Mouse (Mus musculus) lung, embryonic 14.5 days (tissue): Measurements from ENCODE around the gene Olfr832. TPM values are rescaled to one million over a fixed set of nuclear protein-coding genes. Genes with fewer than 3 reads are reported as not detected.
"Not testable (repeated sequence)": the region's sequence is repeated elsewhere in the genome, so short reads cannot be mapped to it uniquely, and the experiment has no call there.

Experiments
- ATAC-seq: fragments of 200-750 bp; cut with Nextera tagmentation; 2 replicates; pipeline ENCODE4 v1.8.0; 2017; ENCODE audit warnings: mild to moderate bottlenecking, moderate TSS enrichment, moderate library complexity; ENCODE audit not compliant: insufficient read depth
- DNase-seq: peaks from one replicate; pipeline ENCODE4 v3.0.0-alpha.2; 2015
- H3K27ac ChIP-seq: fragments of 300-500 bp; sonication (generic); 2 replicates; pipeline ENCODE4 v1.5.1; 2014; ENCODE audit warnings: low read depth, mild to moderate bottlenecking, moderate library complexity
- H3K27me3 ChIP-seq: fragments of 300-500 bp; sonication (generic); 2 replicates; pipeline ENCODE4 v1.6.1; 2014; ENCODE audit warnings: low read length, control low read depth; ENCODE audit not compliant: insufficient read depth
- H3K36me3 ChIP-seq: fragments of 300-500 bp; sonication (generic); 2 replicates; pipeline ENCODE4 v1.6.1; 2014; ENCODE audit warnings: control low read depth; ENCODE audit not compliant: insufficient read depth
- H3K4me1 ChIP-seq: fragments of 300-500 bp; sonication (generic); 2 replicates; pipeline ENCODE4 v1.6.1; 2014; ENCODE audit warnings: antibody characterized with exemption, control low read depth; ENCODE audit not compliant: insufficient read depth
- H3K4me2 ChIP-seq: fragments of 300-500 bp; sonication (generic); 2 replicates; pipeline ENCODE4 v1.6.1; 2014; ENCODE audit warnings: mild to moderate bottlenecking
- H3K4me3 ChIP-seq: fragments of 300-500 bp; sonication (generic); 2 replicates; pipeline ENCODE4 v1.5.1; 2014; ENCODE audit warnings: low read depth, low read length
- H3K9ac ChIP-seq: fragments of 300-500 bp; sonication (generic); 2 replicates; pipeline ENCODE4 v1.6.1; 2014
- H3K9me3 ChIP-seq: fragments of 300-500 bp; sonication (generic); 2 replicates; pipeline ENCODE4 v1.6.1; 2016; ENCODE audit warnings: low read depth, low read length, control low read depth
- CTCF ChIP-seq: IDR thresholded peaks from 2 replicates; pipeline ENCODE4 v1.5.1; 2016; ENCODE audit warnings: antibody characterized with exemption, low read depth
- WGBS: fragments of 180-500 bp; shearing (Covaris S2); extraction: QIAGEN DNeasy Blood & Tissue Kit; methylation state at CpG from one replicate; pipeline ENCODE4 v1.1.7; 2014; 5-methylcytosine and 5-hydroxymethylcytosine counted together
- polyA plus RNA-seq: library from polyadenylated mRNA; unstranded; fragments of >200 nt; fragmentation: Nextera tagmentation; extraction: Ambion mirVana; gene quantifications from 2 replicates; pipeline ENCODE4 v1.2.1, GENCODE M21; 2014

The Olfr832 gene
- not detected in 2 replicates for polyA plus RNA-seq

DNA sequence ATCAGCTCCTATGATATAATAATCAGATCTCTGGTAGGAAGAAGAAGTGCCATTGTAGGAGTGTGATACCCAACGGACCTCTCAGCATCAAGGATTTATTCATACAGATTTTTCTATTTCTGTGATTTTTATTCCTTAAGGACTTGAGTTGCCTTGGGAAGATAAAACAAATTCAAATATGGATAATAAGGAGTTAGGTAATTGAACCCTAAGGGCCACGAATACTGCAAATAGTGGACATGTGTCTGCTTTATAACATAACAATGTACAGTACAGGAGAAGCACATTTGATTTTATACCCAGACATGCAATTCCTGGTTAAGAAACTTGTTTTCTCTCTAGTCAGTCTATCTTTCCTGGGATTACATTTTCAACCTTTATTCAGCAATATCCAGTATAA lies at the start of gene Olfr832:
TSS of gene Olfr832 (plus strand) at position 301 of the 400 bp plus-strand sequence.
- not testable (repeated sequence) for H3K9me3 ChIP-seq, DNase-seq, H3K4me1 ChIP-seq, H3K27ac ChIP-seq, H3K4me2 ChIP-seq, ATAC-seq, H3K27me3 ChIP-seq, H3K4me3 ChIP-seq, H3K36me3 ChIP-seq, H3K9ac ChIP-seq
- WGBS: 73% methylated on average over 2 of the region's 2 CpGs

DNA sequence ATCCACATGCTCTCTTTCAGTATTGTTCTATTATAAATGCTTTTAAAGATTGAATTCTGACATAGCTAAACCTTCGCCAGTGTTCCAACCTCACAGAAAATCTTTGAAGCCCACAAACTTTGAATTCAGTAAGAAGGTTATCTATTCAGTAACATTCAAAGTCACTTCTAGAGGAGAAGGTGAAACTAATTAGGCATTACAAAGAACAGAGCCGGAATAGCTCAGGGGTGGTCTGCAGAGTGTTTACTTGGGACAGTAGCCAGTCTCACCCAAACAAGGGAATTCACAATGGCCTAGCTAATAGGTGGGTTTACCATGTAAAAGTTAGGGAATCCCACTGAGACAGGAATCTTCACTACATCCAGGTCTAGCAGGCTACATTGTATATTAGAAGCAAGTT lies 29.2 kb upstream of the Olfr832 start:
- H3K27me3 ChIP-seq, H3K9ac ChIP-seq, H3K36me3 ChIP-seq, H3K4me2 ChIP-seq, H3K27ac ChIP-seq, ATAC-seq, DNase-seq, H3K4me1 ChIP-seq, H3K9me3 ChIP-seq, H3K4me3 ChIP-seq: not testable (repeated sequence)
- WGBS: 71% methylated on average over 2 of the region's 2 CpGs

DNA sequence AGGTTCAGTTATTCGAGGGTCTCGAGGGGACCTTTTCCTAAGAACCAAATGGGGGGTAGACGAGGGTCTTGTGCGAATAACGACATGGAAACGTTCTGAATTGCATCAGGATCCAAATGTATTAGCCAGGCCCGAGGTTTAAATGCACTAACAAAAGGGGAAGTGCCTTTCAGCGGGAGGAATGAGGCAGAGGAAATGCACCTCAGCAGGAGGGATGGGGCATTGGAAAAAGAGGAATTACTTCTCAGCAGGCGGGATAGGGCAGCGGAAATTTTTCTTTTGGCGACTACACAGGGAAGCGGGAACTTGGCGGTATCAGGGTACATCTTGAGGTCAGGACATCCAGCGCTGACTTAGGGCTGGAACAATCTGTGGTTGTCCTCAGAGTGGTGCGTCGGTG lies 9.0 kb upstream of the Olfr832 start:
- not testable (repeated sequence) for H3K4me2 ChIP-seq, H3K27ac ChIP-seq, H3K9me3 ChIP-seq, H3K4me1 ChIP-seq, H3K36me3 ChIP-seq, H3K9ac ChIP-seq, DNase-seq, H3K4me3 ChIP-seq, H3K27me3 ChIP-seq, ATAC-seq
- WGBS: 79% methylated on average over 14 of the region's 16 CpGs

DNA sequence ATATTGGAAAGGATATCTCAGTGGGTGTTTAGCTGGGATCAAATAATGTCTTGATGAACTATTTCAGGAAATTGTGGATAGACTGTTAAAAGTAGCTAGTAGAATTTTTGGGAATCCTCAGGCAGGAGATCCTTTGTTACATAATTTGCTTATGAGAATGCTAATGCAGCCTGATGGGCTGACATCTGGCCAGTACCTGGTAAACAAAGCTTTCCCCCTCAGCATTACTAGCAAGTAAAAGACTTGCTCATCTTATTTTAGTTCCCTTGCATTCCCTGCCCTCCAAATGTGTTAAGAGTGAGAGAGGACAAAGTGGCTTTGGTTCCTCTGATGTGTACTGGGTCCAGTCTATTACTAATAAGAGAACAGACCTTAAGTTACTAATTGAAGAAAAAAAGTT lies 25.1 kb downstream of the Olfr832 start:
- Histone ChIP-seq H3K9me3 (no peaks in the 10 kb centered on the region), H3K9ac (no peak overlapping the region), H3K4me3 (no peak overlapping the region), H3K27ac (no peak overlapping the region), H3K27me3 (no peaks in the 10 kb centered on the region), H3K4me1 (no peaks in the 10 kb centered on the region), H3K36me3 (no peaks in the 10 kb centered on the region), H3K4me2 (no peak overlapping the region)
- no peak for DNase-seq
- no peak for ATAC-seq
- no peak for TF ChIP-seq CTCF

DNA sequence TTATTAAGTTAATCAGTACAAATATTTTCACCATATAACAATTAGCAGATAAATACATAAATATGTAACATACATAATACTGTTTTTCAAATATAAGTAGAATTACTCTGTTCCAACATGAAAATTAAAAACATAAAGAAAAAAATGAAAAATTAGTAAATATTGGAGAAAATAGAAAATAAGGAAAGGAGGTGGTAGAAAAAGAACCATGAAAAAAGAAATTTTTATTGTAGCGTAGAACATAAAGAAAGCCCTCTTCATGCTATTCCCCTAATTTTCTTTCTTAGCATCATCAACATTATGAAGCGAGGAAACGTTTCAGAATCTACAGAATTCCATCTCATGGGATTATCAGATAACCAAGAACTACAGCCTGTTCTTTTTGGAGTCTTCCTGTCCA lies 50.8 kb downstream of the Olfr832 start, which contains the start of gene Olfr834:
TSS of gene Olfr834 (plus strand) at position 301 of the 400 bp plus-strand sequence.
- Histone ChIP-seq H3K4me1 (no peaks in the 10 kb centered on the region), H3K4me3 (no peak within 1 kb of the TSS), H3K27ac (no peak within 1 kb of the TSS), H3K9me3 (no peaks in the 10 kb centered on the region), H3K9ac (no peak within 1 kb of the TSS), H3K27me3 (no peaks in the 10 kb centered on the region), H3K36me3 (no peaks in the 10 kb centered on the region), H3K4me2 (no peak within 1 kb of the TSS)
- WGBS: 76% methylated on average over 3 of the region's 3 CpGs
- ATAC-seq (no peak), DNase-seq (no peak)
- no peak for TF ChIP-seq CTCF

Other genes starting within 250 kb of the Olfr832 start
- gene Olfr24, start 173.1 kb upstream of the Olfr832 start, polyA plus RNA-seq: not detected in 2 replicates
- gene Olfr828, start 117.6 kb upstream of the Olfr832 start, polyA plus RNA-seq: not detected in 2 replicates
- gene Olfr829, start 82.2 kb upstream of the Olfr832 start, polyA plus RNA-seq: not detected in 2 replicates
- not detected in 2 replicates for gene Olfr830, start 62.4 kb upstream of the Olfr832 start, polyA plus RNA-seq
- not detected in 2 replicates for gene Olfr834, start 50.9 kb downstream of the Olfr832 start, polyA plus RNA-seq
- not detected in 2 replicates for gene Olfr835, start 95.6 kb downstream of the Olfr832 start, polyA plus RNA-seq
- gene Olfr836, start 183.3 kb downstream of the Olfr832 start, polyA plus RNA-seq: not detected in 2 replicates
- not detected in 2 replicates for gene Olfr837, start 199.2 kb downstream of the Olfr832 start, polyA plus RNA-seq
- gene Olfr839-ps1, start 240.2 kb downstream of the Olfr832 start, polyA plus RNA-seq: not detected in 2 replicates